Mouse (Mus musculus) CH12.LX (cell line): ENCODE results near the gene Birc2.
A peak's percentile ranks its signal among the peaks of the same experiment; 100 is the strongest.

Experiments
- BHLHE40 ChIP-seq: IDR thresholded peaks from 2 replicates; pipeline ENCODE4 v1.6.1; 2011; ENCODE audit warnings: mild to moderate bottlenecking, low read depth, low read length, improper control_type of control experiment
- CHD1 ChIP-seq: IDR thresholded peaks from 2 replicates; pipeline ENCODE4 v1.6.1; 2012; ENCODE audit warnings: low read depth, low read length, improper control_type of control experiment, inconsistent platforms
- CTCF ChIP-seq, 2 experiments: IDR thresholded peaks in 1 of 2; conservative IDR thresholded peaks in 1 of 2; 2 replicates each; pipeline ENCODE4 v1.5.1; 2011 to 2012; ENCODE audit warnings: low read depth in 2 of 2, low read length in 2 of 2, improper control_type of control experiment in 1 of 2, inconsistent platforms in 1 of 2, mild to moderate bottlenecking in 1 of 2, moderate library complexity in 1 of 2
- E2F4 ChIP-seq: IDR thresholded peaks from 2 replicates; pipeline ENCODE4 v1.6.1; 2011; ENCODE audit warnings: low read depth, low read length, improper control_type of control experiment; ENCODE audit not compliant: insufficient replicate concordance
- EP300 ChIP-seq: IDR thresholded peaks from 2 replicates; pipeline ENCODE4 v1.6.1; 2011; ENCODE audit warnings: low read length, improper control_type of control experiment
- ETS1 ChIP-seq: conservative IDR thresholded peaks from 2 replicates; pipeline ENCODE4 v1.6.1; 2012; ENCODE audit warnings: low read depth, mild to moderate bottlenecking, inconsistent platforms, low read length, improper control_type of control experiment, moderate library complexity
- MAX ChIP-seq: IDR thresholded peaks from 2 replicates; pipeline ENCODE4 v1.6.1; 2011; ENCODE audit warnings: low read length, improper control_type of control experiment
- MXI1 ChIP-seq: IDR thresholded peaks from 2 replicates; pipeline ENCODE4 v1.6.1; 2011; ENCODE audit warnings: mild to moderate bottlenecking, low read depth, low read length, improper control_type of control experiment
- POLR2A ChIP-seq: IDR thresholded peaks from 2 replicates; pipeline ENCODE4 v1.6.1; 2011; ENCODE audit warnings: low read depth, mild to moderate bottlenecking, improper control_type of control experiment, low read length
- TBP ChIP-seq: conservative IDR thresholded peaks from 2 replicates; pipeline ENCODE4 v1.6.1; 2011; ENCODE audit warnings: low read depth, low read length, improper control_type of control experiment
- TCF12 ChIP-seq: IDR thresholded peaks from 2 replicates; pipeline ENCODE4 v1.6.1; 2014; ENCODE audit warnings: low read depth, mild to moderate bottlenecking, inconsistent platforms, low read length, improper control_type of control experiment
- UBTF ChIP-seq: IDR thresholded peaks from 2 replicates; pipeline ENCODE4 v1.6.1; 2012; ENCODE audit warnings: low read depth, mild to moderate bottlenecking, inconsistent platforms, low read length, improper control_type of control experiment, moderate library complexity
- USF2 ChIP-seq: conservative IDR thresholded peaks from 2 replicates; pipeline ENCODE4 v1.6.1; 2011; ENCODE audit warnings: low read depth, low read length, improper control_type of control experiment
- ZC3H11A ChIP-seq: IDR thresholded peaks from 2 replicates; pipeline ENCODE4 v1.6.1; 2012; ENCODE audit warnings: low read depth, mild to moderate bottlenecking, inconsistent platforms, low read length, improper control_type of control experiment

GRCm38 (mm10) chr9:7872775-7873439, 36.0 kb upstream of the Birc2 start, which contains the start of gene Birc3:
- peak; percentile 85 for TF ChIP-seq EP300
- TF ChIP-seq USF2: no peak
- no peak for TF ChIP-seq E2F4
- TF ChIP-seq CTCF (conservative IDR thresholded peaks at IDR 0.05 in 1 of 2, IDR thresholded peaks at IDR 0.05 in 1 of 2; ENCODE audit: low read depth in 2 of 2, low read length in 2 of 2): peak in 1 of 2 experiments; percentile 12; a peak in 1 of 4 replicates
- peak; percentile 75 for TF ChIP-seq POLR2A
- TF ChIP-seq TBP: peak; percentile 70
- peak; percentile 94 for TF ChIP-seq TCF12
- TF ChIP-seq BHLHE40: peak; percentile 97
- peak; percentile 86 for TF ChIP-seq MAX
- TF ChIP-seq MXI1: peak; percentile 74; the same call in 1 of the 2 replicates
- TF ChIP-seq ETS1: peak; percentile 97
- TF ChIP-seq ZC3H11A: no peak
- TF ChIP-seq CHD1: no peak; the same call in 1 of the 2 replicates
- TF ChIP-seq UBTF: no peak; the same call in 1 of the 2 replicates
